Mouse (Mus musculus): Measurements from ENCODE around the gene Dnase1l2. TPM values are rescaled to one million over a fixed set of nuclear protein-coding genes. Genes with fewer than 3 reads are reported as not detected.

The Dnase1l2 gene
- polyA plus RNA-seq (2014; fragmentation: Nextera tagmentation; extraction: Ambion mirVana): 2.3 and 3.5 TPM in 2 replicates

- Histone ChIP-seq H3K9me3 (replicated peaks; ENCODE audit: control insufficient read depth, low read length) (no peaks in the 10 kb centered on the region), H3K4me1 (ENCODE audit: control insufficient read depth, insufficient read depth, low read length) (no peaks in the 10 kb centered on the region), H3K4me3 (ENCODE audit: low read depth, low read length) (no peak within 1 kb of the TSS), H3K27me3 (replicated peaks; ENCODE audit: control insufficient read depth, insufficient read depth, low read length) (no peaks in the 10 kb centered on the region), H3K9ac (ENCODE audit: low read length) (no peak within 1 kb of the TSS), H3K4me2 (ENCODE audit: low read length) (no peak within 1 kb of the TSS), H3K27ac (ENCODE audit: low read depth, low read length) (no peak within 1 kb of the TSS), H3K36me3 (ENCODE audit: control insufficient read depth, insufficient read depth, low read length) (peaks cover 99% of the 10 kb centered on the region)
- 79% methylated on average over 7 of the region's 7 CpGs for WGBS
- DNase-seq (ENCODE audit: low spot score) (no peak), ATAC-seq (no peak)
These were observed at the start of gene Dnase1l2 for GRCm38 (mm10) chr17:24442632-24443155. Gene Dnase1l2 (minus strand): TSS chr17:24443105.

- Histone ChIP-seq H3K27me3 (replicated peaks; ENCODE audit: control insufficient read depth, insufficient read depth, low read length) (no peaks in the 10 kb centered on the region), H3K36me3 (ENCODE audit: control insufficient read depth, insufficient read depth, low read length) (no peaks in the 10 kb centered on the region), H3K9me3 (replicated peaks; ENCODE audit: control insufficient read depth, low read length) (no peaks in the 10 kb centered on the region), H3K4me3 (ENCODE audit: low read depth, low read length) (no peak overlapping the region), H3K4me2 (ENCODE audit: low read length) (peak overlapping the region; percentile 82; the same call in 1 of the 2 replicates), H3K4me1 (ENCODE audit: control insufficient read depth, insufficient read depth, low read length) (peaks cover 24% of the 10 kb centered on the region), H3K27ac (ENCODE audit: low read depth, low read length) (0 out of 2 replicates have a peak overlapping the region, but pooled peaks have one; percentile 44), H3K9ac (ENCODE audit: low read length) (no peak overlapping the region)
- DNase-seq (ENCODE audit: low spot score): peak; percentile 55
- WGBS: 56% methylated on average over 4 of the region's 4 CpGs
- ATAC-seq: no peak
These were observed 47.5 kb upstream of the Dnase1l2 start for GRCm38 (mm10) chr17:24490399-24490798.

DNA sequence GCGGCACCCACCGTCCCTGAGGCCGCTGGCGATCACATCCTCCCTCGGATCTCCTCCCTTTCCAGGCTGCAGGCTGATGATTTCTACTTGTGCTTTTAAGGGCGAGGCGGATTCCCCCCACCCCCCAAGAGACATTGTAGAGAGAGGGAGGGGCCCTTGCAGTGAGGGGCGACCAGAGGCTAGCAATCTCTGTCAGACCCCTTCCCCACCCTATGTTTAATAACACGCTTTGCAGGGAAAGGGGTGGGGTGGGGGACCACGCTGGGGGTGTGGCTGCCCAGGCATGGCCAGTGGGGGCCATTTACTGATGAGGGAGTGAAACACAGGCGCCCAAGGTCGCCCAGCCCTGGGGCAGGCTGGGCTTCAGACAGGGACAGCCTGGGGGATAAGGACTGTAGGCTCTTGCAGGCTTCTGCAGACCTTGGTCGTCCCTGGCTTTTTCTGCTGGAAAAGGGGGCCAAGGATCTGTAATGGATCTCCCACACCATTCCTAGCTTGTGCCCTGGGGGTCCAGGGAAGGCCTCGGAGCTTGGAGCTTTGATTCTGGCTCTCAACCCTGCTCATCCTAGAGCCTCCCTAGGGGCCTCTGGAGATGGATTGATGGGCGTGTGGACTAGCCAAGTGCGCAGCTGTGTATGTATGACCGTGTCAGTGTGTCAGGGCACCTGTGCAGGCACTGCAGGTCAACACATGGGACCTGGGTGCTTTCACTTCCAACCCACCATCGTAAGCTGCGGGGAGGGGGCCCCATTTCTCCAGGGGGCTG is 46.5 kb upstream of the Dnase1l2 start:
- H3K4me1 ChIP-seq (ENCODE audit: control insufficient read depth, insufficient read depth, low read length): peaks cover 26% of the 10 kb centered on the region
- no peaks in the 10 kb centered on the region for H3K36me3 ChIP-seq (ENCODE audit: control insufficient read depth, insufficient read depth, low read length)
- peak overlapping the region; percentile 92 for H3K27ac ChIP-seq (ENCODE audit: low read depth, low read length)
- ATAC-seq (peak; percentile 22), DNase-seq (ENCODE audit: low spot score) (no peak)
- WGBS: 20% methylated on average over 19 of the region's 19 CpGs
- no peaks in the 10 kb centered on the region for H3K27me3 ChIP-seq (replicated peaks; ENCODE audit: control insufficient read depth, insufficient read depth, low read length)
- no peaks in the 10 kb centered on the region for H3K9me3 ChIP-seq (replicated peaks; ENCODE audit: control insufficient read depth, low read length)
- H3K9ac ChIP-seq (ENCODE audit: low read length): peak overlapping the region; percentile 94
- H3K4me3 ChIP-seq (ENCODE audit: low read depth, low read length): peak overlapping the region; percentile 87
- H3K4me2 ChIP-seq (ENCODE audit: low read length): peak overlapping the region; percentile 82

DNA sequence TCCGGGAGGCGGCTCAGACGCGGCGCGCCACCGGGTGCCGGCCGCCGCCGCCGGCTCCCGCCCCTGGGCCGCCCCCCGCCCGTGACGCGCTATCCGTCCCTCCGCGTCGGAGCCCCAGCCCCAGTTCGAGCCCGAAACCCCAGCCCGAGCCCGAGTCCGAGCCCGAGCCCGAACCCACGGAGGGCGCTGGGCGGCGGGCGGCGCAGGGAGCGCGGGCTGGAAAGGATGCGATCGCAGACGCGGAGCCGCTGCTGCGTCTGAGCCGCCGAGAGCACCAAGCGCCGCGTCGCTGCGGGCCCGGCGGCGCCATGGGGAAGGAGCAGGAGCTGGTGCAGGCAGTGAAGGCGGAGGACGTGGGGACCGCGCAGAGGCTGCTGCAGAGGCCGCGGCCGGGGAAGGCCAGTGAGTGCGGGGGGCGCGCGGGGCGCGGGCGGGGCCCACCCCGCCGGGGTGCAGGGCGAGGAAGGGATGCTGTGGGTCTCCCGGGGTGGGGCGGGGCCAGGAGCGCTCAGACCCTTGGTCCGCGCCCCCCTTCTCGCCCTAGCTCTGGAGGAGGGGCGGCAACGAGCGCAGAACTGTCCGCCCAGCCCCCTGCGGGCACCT is 45.9 kb upstream of the Dnase1l2 start:
- Histone ChIP-seq H3K4me1 (ENCODE audit: control insufficient read depth, insufficient read depth, low read length) (peaks cover 26% of the 10 kb centered on the region), H3K36me3 (ENCODE audit: control insufficient read depth, insufficient read depth, low read length) (no peaks in the 10 kb centered on the region), H3K4me3 (ENCODE audit: low read depth, low read length) (peak overlapping the region; percentile 87), H3K27ac (ENCODE audit: low read depth, low read length) (peak overlapping the region; percentile 92), H3K9me3 (replicated peaks; ENCODE audit: control insufficient read depth, low read length) (no peaks in the 10 kb centered on the region), H3K9ac (ENCODE audit: low read length) (peak overlapping the region; percentile 94), H3K27me3 (replicated peaks; ENCODE audit: control insufficient read depth, insufficient read depth, low read length) (no peaks in the 10 kb centered on the region), H3K4me2 (ENCODE audit: low read length) (peak overlapping the region; percentile 82)
- 2% methylated on average over 39 of the region's 81 CpGs for WGBS
- peak; percentile 71 for ATAC-seq
- peak; percentile 57 for DNase-seq (ENCODE audit: low spot score)

DNA sequence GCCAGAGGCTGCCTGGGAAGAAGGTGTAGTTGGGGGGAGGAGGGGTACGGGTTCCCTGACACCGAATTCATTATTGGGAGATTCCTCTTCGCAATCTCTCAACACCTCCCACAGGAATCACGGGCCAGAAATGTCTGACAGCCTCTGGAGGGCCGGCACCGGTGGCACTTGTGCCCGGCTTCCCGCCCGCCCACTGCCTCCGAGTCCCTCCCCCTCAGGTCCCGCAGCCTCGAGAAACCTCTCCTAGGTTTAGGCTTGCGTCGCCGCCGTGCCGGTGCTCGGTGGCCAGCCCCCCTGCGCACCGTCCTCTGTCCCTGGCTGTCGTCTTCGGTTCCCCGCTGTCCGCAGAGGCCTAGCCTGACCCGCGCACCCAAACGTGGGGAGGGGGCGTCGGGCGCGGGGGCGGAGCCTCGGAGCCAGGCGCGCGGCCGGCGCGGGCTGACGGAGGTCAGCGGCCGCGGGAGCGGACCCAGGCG is 45.3 kb upstream of the Dnase1l2 start, which contains the start of gene Caskin1:
Caskin1 (plus strand) TSS at position 416 of the 476 bp plus-strand sequence.
- Histone ChIP-seq H3K4me3 (ENCODE audit: low read depth, low read length) (peak within 1 kb of the TSS; percentile 87), H3K27ac (ENCODE audit: low read depth, low read length) (peak within 1 kb of the TSS; percentile 92), H3K36me3 (ENCODE audit: control insufficient read depth, insufficient read depth, low read length) (no peaks in the 10 kb centered on the region), H3K4me2 (ENCODE audit: low read length) (peak within 1 kb of the TSS; percentile 82), H3K9ac (ENCODE audit: low read length) (peak within 1 kb of the TSS; percentile 94), H3K27me3 (replicated peaks; ENCODE audit: control insufficient read depth, insufficient read depth, low read length) (no peaks in the 10 kb centered on the region), H3K9me3 (replicated peaks; ENCODE audit: control insufficient read depth, low read length) (no peaks in the 10 kb centered on the region), H3K4me1 (ENCODE audit: control insufficient read depth, insufficient read depth, low read length) (peaks cover 26% of the 10 kb centered on the region)
- peak; percentile 53 for DNase-seq (ENCODE audit: low spot score)
- WGBS: under 1% methylated on average over 40 of the region's 45 CpGs
- ATAC-seq: peak; percentile 55

DNA sequence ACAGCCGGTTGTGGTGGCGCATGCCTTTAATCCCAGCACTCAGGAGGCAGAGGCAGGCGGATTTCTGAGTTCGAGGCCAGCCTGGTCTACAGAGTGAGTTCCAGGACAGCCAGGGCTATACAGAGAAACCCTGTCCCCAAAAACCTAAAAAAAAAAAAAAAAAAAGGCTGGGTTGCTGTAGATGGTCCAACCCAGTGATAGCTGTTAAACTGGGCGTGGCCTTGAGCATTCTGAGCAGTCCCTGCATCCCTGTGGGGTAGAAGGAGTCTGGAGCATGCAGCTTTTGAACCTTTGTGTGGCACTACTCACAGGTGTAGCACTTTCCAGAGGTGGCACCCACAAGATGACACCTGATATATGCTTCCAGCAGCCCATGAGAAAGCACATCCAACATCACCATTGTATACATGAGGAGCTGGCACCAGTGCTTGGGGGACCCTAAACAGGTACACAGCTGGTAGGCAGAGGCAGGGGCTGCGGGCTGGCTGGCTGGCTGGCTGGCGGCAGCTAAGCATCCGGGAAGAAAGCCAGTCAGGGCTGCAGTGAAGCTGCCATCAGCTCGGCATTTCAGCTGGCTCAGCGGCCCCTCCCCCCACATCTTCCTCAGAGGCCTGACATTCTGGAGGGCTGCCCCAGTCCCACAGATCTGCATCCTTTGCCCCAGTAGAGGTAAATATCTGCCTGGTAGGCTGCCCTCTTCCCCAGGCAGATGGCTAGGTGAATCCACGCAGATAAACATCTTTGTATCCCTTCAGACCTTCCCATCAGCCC is 42.4 kb upstream of the Dnase1l2 start:
- WGBS: 47% methylated on average over 11 of the region's 11 CpGs
- Histone ChIP-seq H3K36me3 (ENCODE audit: control insufficient read depth, insufficient read depth, low read length) (no peaks in the 10 kb centered on the region), H3K27me3 (replicated peaks; ENCODE audit: control insufficient read depth, insufficient read depth, low read length) (no peaks in the 10 kb centered on the region), H3K9me3 (replicated peaks; ENCODE audit: control insufficient read depth, low read length) (no peaks in the 10 kb centered on the region), H3K4me3 (ENCODE audit: low read depth, low read length) (no peak overlapping the region), H3K4me2 (ENCODE audit: low read length) (no peak overlapping the region), H3K4me1 (ENCODE audit: control insufficient read depth, insufficient read depth, low read length) (peaks cover 22% of the 10 kb centered on the region), H3K27ac (ENCODE audit: low read depth, low read length) (0 out of 2 replicates have a peak overlapping the region, but pooled peaks have one; percentile 30), H3K9ac (ENCODE audit: low read length) (0 out of 2 replicates have a peak overlapping the region, but pooled peaks have one; percentile 21)
- peak; percentile 11; the same call in 1 of the 2 replicates for ATAC-seq
- DNase-seq (ENCODE audit: low spot score): peak; percentile 76

DNA sequence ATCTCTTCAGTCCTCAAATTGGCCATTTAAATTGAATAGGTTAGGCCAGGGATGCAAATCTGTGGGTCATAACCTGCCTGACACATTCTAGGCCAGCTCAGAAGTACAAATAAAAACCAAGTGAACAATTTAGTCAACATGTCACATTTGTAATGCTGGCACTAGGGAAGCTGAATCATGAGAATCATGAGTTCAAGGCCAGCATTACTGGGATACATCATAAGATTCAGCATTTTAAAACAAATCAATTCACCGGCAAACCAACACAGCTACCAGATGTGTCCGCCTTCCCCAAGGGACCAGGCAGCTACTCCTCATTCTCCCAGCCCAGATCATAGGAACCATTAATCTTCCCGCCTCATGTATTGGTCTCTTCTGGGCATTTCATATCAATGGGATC is 40.6 kb upstream of the Dnase1l2 start:
- H3K36me3 ChIP-seq (ENCODE audit: control insufficient read depth, insufficient read depth, low read length): no peaks in the 10 kb centered on the region
- H3K9ac ChIP-seq (ENCODE audit: low read length): no peak overlapping the region
- H3K27ac ChIP-seq (ENCODE audit: low read depth, low read length): no peak overlapping the region
- no peaks in the 10 kb centered on the region for H3K9me3 ChIP-seq (replicated peaks; ENCODE audit: control insufficient read depth, low read length)
- peaks cover 13% of the 10 kb centered on the region for H3K4me1 ChIP-seq (ENCODE audit: control insufficient read depth, insufficient read depth, low read length)
- no peak overlapping the region for H3K4me3 ChIP-seq (ENCODE audit: low read depth, low read length)
- WGBS: 90% methylated on average over 3 of the region's 3 CpGs
- ATAC-seq: no peak
- no peaks in the 10 kb centered on the region for H3K27me3 ChIP-seq (replicated peaks; ENCODE audit: control insufficient read depth, insufficient read depth, low read length)
- H3K4me2 ChIP-seq (ENCODE audit: low read length): no peak overlapping the region
- no peak for DNase-seq (ENCODE audit: low spot score)

DNA sequence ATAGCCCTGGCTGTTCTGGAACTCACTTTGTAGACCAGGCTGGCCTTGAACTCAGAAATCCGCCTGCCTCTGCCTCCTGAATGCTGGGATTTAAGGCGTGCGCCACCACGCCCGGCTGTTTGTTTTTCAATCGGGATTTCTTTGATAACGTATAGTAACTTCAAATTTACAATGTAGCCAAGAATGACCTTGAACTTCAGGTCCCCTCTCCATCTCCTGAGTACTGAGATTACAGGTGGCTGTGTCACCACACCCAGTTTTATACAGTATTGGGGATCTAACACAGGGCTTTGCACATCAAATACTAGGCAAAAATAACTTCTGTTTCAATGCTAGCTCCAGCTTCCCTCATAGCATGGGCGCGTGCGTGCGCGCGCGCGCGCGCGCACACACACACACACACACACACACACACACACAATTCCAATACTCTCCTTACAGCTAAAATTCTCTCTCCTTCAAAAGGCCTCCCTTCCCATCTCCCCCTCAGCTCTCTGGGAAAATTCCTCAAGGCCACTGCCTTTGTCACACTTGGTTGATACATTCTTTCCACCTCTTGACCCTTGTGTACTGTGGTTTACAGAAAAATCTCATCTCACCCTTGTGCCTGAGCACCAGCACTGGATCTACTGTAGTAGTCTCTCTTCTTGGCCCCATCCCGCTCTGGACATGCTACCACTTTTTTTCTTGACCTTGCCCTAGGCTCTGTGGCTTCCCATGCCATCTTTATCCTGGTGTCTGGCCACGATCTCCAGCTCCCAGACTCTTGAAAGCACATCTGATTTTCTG is 38.3 kb upstream of the Dnase1l2 start:
- Histone ChIP-seq H3K9ac (ENCODE audit: low read length) (no peak overlapping the region), H3K9me3 (replicated peaks; ENCODE audit: control insufficient read depth, low read length) (no peaks in the 10 kb centered on the region), H3K4me3 (ENCODE audit: low read depth, low read length) (no peak overlapping the region), H3K4me2 (ENCODE audit: low read length) (no peak overlapping the region), H3K27me3 (replicated peaks; ENCODE audit: control insufficient read depth, insufficient read depth, low read length) (no peaks in the 10 kb centered on the region), H3K27ac (ENCODE audit: low read depth, low read length) (no peak overlapping the region), H3K36me3 (ENCODE audit: control insufficient read depth, insufficient read depth, low read length) (peaks cover 15% of the 10 kb centered on the region), H3K4me1 (ENCODE audit: control insufficient read depth, insufficient read depth, low read length) (peaks cover 11% of the 10 kb centered on the region)
- DNase-seq (ENCODE audit: low spot score) (no peak), ATAC-seq (no peak)
- WGBS: 94% methylated on average over 20 of the region's 20 CpGs
